9 mouse cellular contexts compared by ENCODE assay signal in genomic region chr7:6834950-6835349, GRCm38 (mm10).
A peak's percentile ranks its signal among the peaks of the same experiment; 100 is the strongest.
DNase-seq lines count a peak whose midpoint lies in the region; ATAC-seq lines count a peak whose summit lies in the region.
"Had no signal": no experiment of that assay in that cellular context is flagged by ENCODE, and none has a peak within 500 bp of the region (broad histone marks: within the 10 kb centered on the region; RNA-seq: fewer than 3 reads in every experiment).

No protein-coding gene starts in this region.

- H3K4me3 ChIP-seq in heart, embryonic 13.5 days = no peak overlapping the region
- no peak overlapping the region for H3K4me3 ChIP-seq in embryonic facial prominence, embryonic 12.5 days
- H3K4me3 ChIP-seq in hindbrain, embryonic 15.5 days = no peak overlapping the region
- H3K4me3 ChIP-seq in midbrain, embryonic 14.5 days (replicated peaks; ENCODE audit: low read depth, low read length) = no peak overlapping the region

- H3K9ac ChIP-seq in heart, embryonic 13.5 days = no peak overlapping the region
- H3K9ac ChIP-seq in embryonic facial prominence, embryonic 12.5 days = no peak overlapping the region
- no peak overlapping the region for H3K9ac ChIP-seq in hindbrain, embryonic 15.5 days
- no peak overlapping the region for H3K9ac ChIP-seq in midbrain, embryonic 14.5 days (replicated peaks; ENCODE audit: low read length)

- H3K4me1 ChIP-seq in heart, embryonic 13.5 days = peaks cover 10% of the 10 kb centered on the region; the same call in 1 of the 2 replicates
- peaks cover 18% of the 10 kb centered on the region for H3K4me1 ChIP-seq in embryonic facial prominence, embryonic 12.5 days
- peaks cover 13% of the 10 kb centered on the region for H3K4me1 ChIP-seq in hindbrain, embryonic 15.5 days (replicated peaks)
- H3K4me1 ChIP-seq in midbrain, embryonic 14.5 days (ENCODE audit: control insufficient read depth, insufficient read depth, low read length) = peaks cover 16% of the 10 kb centered on the region

- DNase-seq in heart, postnatal 4 days = no peak
- DNase-seq in midbrain, embryonic 14.5 days = peak; percentile 40
- no peak for DNase-seq in layer of hippocampus, postnatal 36 days
- DNase-seq in thymus, postnatal 4 days = no peak
- DNase-seq in cerebellum, adult 11-12 months = no peak

- no peak for ATAC-seq in heart, embryonic 13.5 days (ENCODE audit: extremely low read depth, insufficient number of reproducible peaks, low FRiP score, low TSS enrichment)
- no peak for ATAC-seq in embryonic facial prominence, embryonic 12.5 days (ENCODE audit: insufficient number of reproducible peaks, insufficient read depth, low FRiP score, low TSS enrichment)
- ATAC-seq in hindbrain, embryonic 15.5 days (ENCODE audit: low FRiP score, low read depth) = 0 out of 2 replicates have a peak, but pooled peaks have one; percentile 11
- ATAC-seq in midbrain, embryonic 14.5 days (ENCODE audit: low FRiP score, low TSS enrichment) = peak; percentile 50; the same call in 1 of the 2 replicates
- ATAC-seq: Patski had no signal

- H3K9me3 ChIP-seq in heart, embryonic 13.5 days = no peaks in the 10 kb centered on the region
- no peaks in the 10 kb centered on the region for H3K9me3 ChIP-seq in embryonic facial prominence, embryonic 12.5 days
- H3K9me3 ChIP-seq in hindbrain, embryonic 15.5 days = no peaks in the 10 kb centered on the region
- H3K9me3 ChIP-seq in midbrain, embryonic 14.5 days (ENCODE audit: control insufficient read depth, low read length) = no peaks in the 10 kb centered on the region

- 57% methylated on average over 5 of the region's 5 CpGs for WGBS in heart, embryonic 13.5 days
- 19% methylated on average over 5 of the region's 5 CpGs for WGBS in embryonic facial prominence, embryonic 12.5 days
- 40% methylated on average over 5 of the region's 5 CpGs for WGBS in hindbrain, embryonic 15.5 days
- 38% methylated on average over 5 of the region's 5 CpGs for WGBS in midbrain, embryonic 14.5 days

- H3K4me2 ChIP-seq in heart, embryonic 13.5 days = no peak overlapping the region
- H3K4me2 ChIP-seq in embryonic facial prominence, embryonic 12.5 days (replicated peaks) = no peak overlapping the region
- H3K4me2 ChIP-seq in hindbrain, embryonic 15.5 days = no peak overlapping the region
- peak overlapping the region; percentile 19; the same call in 1 of the 2 replicates for H3K4me2 ChIP-seq in midbrain, embryonic 14.5 days (ENCODE audit: low read length)

- no peaks in the 10 kb centered on the region for H3K36me3 ChIP-seq in heart, embryonic 13.5 days
- H3K36me3 ChIP-seq in embryonic facial prominence, embryonic 12.5 days = no peaks in the 10 kb centered on the region
- H3K36me3 ChIP-seq in hindbrain, embryonic 15.5 days = no peaks in the 10 kb centered on the region
- H3K36me3 ChIP-seq in midbrain, embryonic 14.5 days (ENCODE audit: control insufficient read depth, insufficient read depth, low read length) = no peaks in the 10 kb centered on the region

- H3K27me3 ChIP-seq in heart, embryonic 13.5 days (replicated peaks) = no peaks in the 10 kb centered on the region
- no peaks in the 10 kb centered on the region for H3K27me3 ChIP-seq in embryonic facial prominence, embryonic 12.5 days
- no peaks in the 10 kb centered on the region for H3K27me3 ChIP-seq in hindbrain, embryonic 15.5 days
- no peaks in the 10 kb centered on the region for H3K27me3 ChIP-seq in midbrain, embryonic 14.5 days (ENCODE audit: control insufficient read depth, insufficient read depth, low read length)
- H3K27me3 ChIP-seq: Patski had no signal

- 0 out of 2 replicates have a peak overlapping the region, but pooled peaks have one; percentile 28 for H3K27ac ChIP-seq in heart, embryonic 13.5 days (replicated peaks)
- peak overlapping the region; percentile 87 for H3K27ac ChIP-seq in embryonic facial prominence, embryonic 12.5 days
- H3K27ac ChIP-seq in hindbrain, embryonic 15.5 days (replicated peaks) = peak overlapping the region; percentile 63
- peak overlapping the region; percentile 81 for H3K27ac ChIP-seq in midbrain, embryonic 14.5 days (replicated peaks; ENCODE audit: low read depth, low read length)

Comparison
In these comparisons a context has a peak if more than half of its experiments do, and no peak if none do; other contexts are left out.
1. ATAC-seq: peak in hindbrain, embryonic 15.5 days (single experiment) and midbrain, embryonic 14.5 days (single experiment); none in heart, embryonic 13.5 days (single experiment) and embryonic facial prominence, embryonic 12.5 days (single experiment).
2. H3K27ac ChIP-seq: peak in every context shown above with its lines; median percentile 87 in embryonic facial prominence, embryonic 12.5 days; 81 in midbrain, embryonic 14.5 days; 63 in hindbrain, embryonic 15.5 days; 28 in heart, embryonic 13.5 days.